Mouse (Mus musculus) kidney, postnatal 14 days (tissue): ENCODE results near the gene Kcnd2.
A peak's percentile ranks its signal among the peaks of the same experiment; 100 is the strongest.

Experiments
- DNase-seq: peaks from one replicate; pipeline ENCODE4 v3.0.0; 2022; ENCODE audit warnings: mixed read lengths

Kcnd2 gene

DNA sequence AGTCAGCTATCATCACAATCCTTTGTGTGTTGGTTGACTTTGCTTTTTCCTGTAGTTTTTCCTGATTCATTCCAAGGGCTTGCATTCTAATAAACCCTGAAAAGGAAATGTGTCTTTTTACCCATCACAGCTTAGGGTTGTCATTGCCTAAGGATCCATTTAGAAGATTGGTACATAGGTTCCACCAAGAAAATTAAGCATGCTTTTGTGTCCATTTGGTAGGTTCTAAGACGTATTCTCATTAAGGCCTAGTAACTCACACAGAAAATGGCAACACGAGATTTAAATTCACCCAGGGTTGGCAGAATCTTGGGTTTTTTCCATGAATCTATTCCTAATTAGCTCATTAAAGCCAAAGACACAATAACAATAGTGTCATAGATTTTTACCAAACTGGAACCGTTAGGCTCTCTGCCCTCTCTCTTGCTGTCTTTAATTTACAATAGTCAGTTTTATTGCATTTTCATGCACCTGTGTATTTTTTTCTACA, 477.6 kb downstream of the Kcnd2 start:
- no peak for DNase-seq

GRCm38 (mm10) chr6:21697641-21698040, 482.3 kb downstream of the Kcnd2 start:
- DNase-seq: no peak

GRCm38 (mm10) chr6:21701131-21701530, 485.8 kb downstream of the Kcnd2 start:
- DNase-seq: no peak

DNA sequence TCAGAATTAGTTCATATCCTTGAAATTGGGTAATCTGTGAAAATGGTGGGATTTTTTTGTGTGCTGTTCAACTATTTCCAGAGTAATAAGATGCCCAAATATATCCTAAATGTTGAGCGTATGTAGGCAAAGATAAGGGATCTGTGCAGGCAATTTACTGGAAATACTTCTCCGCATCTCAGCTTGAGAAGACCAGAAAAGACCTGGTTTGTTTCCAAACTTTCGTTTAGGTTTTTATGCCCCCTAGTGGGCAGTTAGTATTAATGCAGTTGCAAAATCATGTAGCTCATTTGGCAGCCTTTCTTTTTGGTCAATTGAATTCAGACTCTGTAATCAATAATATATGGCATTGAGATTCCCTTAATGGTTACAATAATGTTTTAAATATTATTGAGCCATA, 493.9 kb downstream of the Kcnd2 start:
- peak; percentile 7 for DNase-seq

DNA sequence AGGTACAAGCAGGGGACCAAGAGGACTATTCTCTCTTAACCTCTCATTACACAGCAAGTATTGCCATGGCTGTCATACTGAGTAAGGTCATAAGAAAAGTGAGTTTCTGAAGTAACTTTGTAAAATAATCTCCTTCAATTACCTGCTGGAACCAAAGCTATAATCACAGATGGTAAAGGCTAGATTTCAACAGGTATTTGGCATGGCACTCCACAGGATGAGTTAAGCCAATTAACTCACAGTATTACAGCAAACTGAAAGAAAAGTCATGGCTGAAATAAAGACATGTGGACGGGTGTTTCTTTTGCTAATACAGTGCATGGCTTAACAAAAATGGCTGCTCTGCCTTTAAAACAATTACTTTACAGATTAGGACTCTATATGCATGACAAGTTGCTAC, 503.8 kb downstream of the Kcnd2 start:
- no peak for DNase-seq

DNA sequence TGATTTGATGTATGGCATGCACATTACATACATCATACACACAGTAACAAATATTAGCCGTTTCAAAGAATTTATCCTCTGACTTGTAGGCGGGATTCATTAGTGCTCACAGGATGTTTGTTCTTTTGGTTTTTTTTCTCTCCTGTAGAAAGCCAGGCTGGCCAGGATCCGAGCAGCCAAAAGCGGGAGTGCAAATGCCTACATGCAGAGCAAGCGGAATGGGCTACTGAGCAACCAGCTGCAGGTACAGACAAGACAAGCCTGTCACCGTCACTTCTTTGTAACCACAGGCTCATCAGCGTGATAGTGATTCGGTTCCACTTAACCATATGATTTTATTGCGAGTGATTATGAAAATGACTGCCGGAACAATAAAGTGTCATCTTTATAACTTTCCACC, 506.9 kb downstream of the Kcnd2 start:
- no peak for DNase-seq

- DNase-seq: no peak
Measured at GRCm38 (mm10) chr6:21740606-21741005, 525.3 kb downstream of the Kcnd2 start.

- no peak for DNase-seq
Measured at GRCm38 (mm10) chr6:21744615-21745266, 529.4 kb downstream of the Kcnd2 start.

- no peak for DNase-seq
Measured at GRCm38 (mm10) chr6:21747536-21747935, 532.2 kb downstream of the Kcnd2 start.

DNA sequence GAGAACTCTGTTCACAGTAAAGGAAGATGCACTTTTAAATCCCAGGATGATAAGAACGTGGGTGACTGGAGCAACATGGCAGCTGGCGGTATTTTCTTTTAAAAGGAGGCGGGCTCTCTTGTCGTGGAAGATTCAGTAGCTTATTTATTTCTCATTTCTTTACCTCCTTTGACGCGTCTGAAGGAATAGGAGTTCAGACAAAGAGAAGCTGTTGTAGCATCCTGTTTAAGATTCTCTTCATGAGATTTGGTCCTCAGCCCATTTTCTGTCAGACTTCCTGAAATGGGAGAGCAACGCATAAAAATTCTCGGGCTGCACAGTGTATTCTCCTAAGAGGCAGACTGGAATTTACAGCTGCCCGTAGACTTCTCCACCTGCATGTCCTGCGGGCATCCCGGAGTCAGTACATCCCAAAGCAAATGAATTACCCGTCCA, 552.5 kb downstream of the Kcnd2 start:
- DNase-seq: peak; percentile 16

GRCm38 (mm10) chr6:21768745-21769446, 553.6 kb downstream of the Kcnd2 start:
- DNase-seq: peak; percentile 33

DNA sequence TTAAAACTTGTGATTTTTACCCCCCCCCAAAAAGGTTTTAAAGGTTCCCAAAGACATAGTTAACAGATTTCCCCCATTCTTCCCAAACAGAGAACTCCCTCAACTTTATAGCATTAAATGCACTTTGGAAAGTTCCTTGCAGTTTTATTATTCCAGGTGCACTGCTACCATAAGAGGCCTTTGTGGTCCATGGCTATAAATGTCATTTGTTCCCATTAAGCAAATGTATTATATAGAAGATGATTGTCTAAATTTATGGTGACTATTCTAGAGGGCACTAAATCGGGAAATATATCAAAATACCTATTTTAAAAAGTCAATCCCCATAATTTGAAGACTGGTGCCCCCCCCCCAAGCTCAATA, 554.1 kb downstream of the Kcnd2 start:
- no peak for DNase-seq

DNA sequence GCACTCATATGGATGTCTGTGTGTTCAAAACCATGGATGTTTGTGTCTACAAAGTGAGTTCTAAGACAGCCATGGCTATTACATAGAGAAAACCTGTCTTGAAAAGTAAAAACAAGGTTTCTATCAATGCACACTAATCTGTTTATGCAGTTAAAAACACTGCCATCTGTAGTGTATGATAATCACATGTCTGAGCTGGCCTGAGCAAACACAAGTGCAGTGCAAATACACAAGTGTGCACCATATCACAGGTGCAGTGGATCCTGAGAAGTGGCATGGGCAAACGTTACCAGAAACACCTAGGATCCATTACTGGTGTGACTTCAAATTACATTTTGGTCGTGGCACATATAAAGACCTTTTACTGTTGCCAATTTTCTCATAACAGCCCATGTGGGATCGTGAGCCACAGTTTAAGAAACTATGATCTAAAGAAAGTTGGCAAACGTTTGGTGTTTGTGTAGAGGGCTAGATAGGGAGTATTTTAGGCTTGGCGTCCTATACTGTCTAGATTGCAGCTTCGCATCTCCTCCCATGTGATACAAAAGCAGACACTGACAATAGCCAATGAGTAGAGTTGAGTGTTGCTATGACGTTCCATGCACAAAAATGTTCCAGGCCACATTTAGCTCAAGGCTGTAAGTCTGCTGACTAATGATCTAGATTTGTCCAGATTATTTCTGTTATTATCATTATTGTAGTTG, 559.1 kb downstream of the Kcnd2 start:
- no peak for DNase-seq
